Mouse (Mus musculus) lung, embryonic 15.5 days (tissue): ENCODE results near the gene Fem1b. TPM values are rescaled to one million over a fixed set of nuclear protein-coding genes. Genes with fewer than 3 reads are reported as not detected.
A peak's percentile ranks its signal among the peaks of the same experiment; 100 is the strongest.
"Not testable (repeated sequence)": the region's sequence is repeated elsewhere in the genome, so short reads cannot be mapped to it uniquely, and the experiment has no call there.

Experiments used
- ATAC-seq: fragments of 200-750 bp; cut with Nextera tagmentation; 2 replicates; pipeline ENCODE4 v1.8.0; 2017; ENCODE audit warnings: moderate number of reproducible peaks, borderline replicate concordance; ENCODE audit not compliant: low FRiP score, low TSS enrichment; ENCODE audit errors: extremely low read depth
- H3K27ac ChIP-seq: fragments of 300-500 bp; sonication (generic); 2 replicates; pipeline ENCODE4 v1.5.1; 2015; ENCODE audit warnings: moderate library complexity, mild to moderate bottlenecking, inconsistent platforms
- H3K27me3 ChIP-seq: fragments of 300-500 bp; sonication (generic); 2 replicates; pipeline ENCODE4 v1.6.1; 2015; ENCODE audit warnings: inconsistent platforms
- H3K36me3 ChIP-seq: fragments of 300-500 bp; sonication (generic); 2 replicates; pipeline ENCODE4 v1.6.1; 2015; ENCODE audit warnings: inconsistent platforms
- H3K4me1 ChIP-seq: fragments of 300-500 bp; sonication (generic); 2 replicates; pipeline ENCODE4 v1.6.1; 2015; ENCODE audit warnings: inconsistent platforms
- H3K4me2 ChIP-seq: fragments of 300-500 bp; sonication (generic); 2 replicates; pipeline ENCODE4 v1.6.1; 2015; ENCODE audit warnings: inconsistent platforms, mild to moderate bottlenecking, moderate library complexity
- H3K4me3 ChIP-seq: fragments of 300-500 bp; sonication (generic); 2 replicates; pipeline ENCODE4 v1.5.1; 2015; ENCODE audit warnings: mild to moderate bottlenecking, inconsistent platforms
- H3K9ac ChIP-seq: fragments of 300-500 bp; sonication (generic); 2 replicates; pipeline ENCODE4 v1.6.1; 2015; ENCODE audit warnings: inconsistent platforms
- H3K9me3 ChIP-seq: fragments of 300-500 bp; sonication (generic); 2 replicates; pipeline ENCODE4 v1.6.1; 2016; ENCODE audit warnings: inconsistent platforms
- WGBS: fragments of 180-500 bp; shearing (Covaris S2); methylation state at CpG from one replicate; pipeline ENCODE4 v1.1.7; 2015; 5-methylcytosine and 5-hydroxymethylcytosine counted together
- polyA plus RNA-seq: library from polyadenylated mRNA; unstranded; fragments of >200 nt; fragmentation: Nextera tagmentation; extraction: Ambion mirVana; gene quantifications from 2 replicates; pipeline ENCODE4 v1.2.1, GENCODE M21; 2015

The Fem1b gene
- 20.8 and 21.7 TPM in 2 replicates for polyA plus RNA-seq

DNA sequence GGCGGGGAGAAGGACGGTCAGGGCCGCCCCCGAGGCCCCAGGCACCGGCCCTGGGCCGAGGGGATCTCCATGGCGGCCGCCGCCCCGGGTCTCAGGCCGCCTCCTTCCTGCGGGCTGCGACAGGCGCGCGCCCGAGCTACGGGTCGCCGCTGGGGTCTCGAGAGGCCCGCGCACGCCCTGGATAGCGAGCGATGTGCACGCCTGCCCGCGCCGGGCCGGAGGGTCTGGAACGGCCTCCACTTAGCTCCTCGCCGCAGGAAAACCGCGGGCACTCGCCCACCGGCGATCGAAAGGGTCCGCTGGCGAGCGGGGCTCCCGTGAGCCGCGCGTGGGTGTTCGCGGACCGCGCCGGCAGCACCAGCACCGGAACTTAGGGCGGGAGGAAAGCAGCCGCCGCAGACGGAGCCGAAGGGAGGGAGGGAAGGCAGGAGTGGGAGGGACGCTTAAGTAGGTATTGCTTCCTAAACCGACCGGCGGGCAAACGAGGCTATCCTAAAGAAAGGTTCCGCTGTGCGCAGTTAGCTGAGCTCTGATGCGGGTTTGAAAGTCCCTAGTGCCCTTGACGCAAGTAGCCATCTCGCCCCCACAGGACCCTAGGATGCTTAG lies at the start of gene Fem1b:
Fem1b (minus strand) TSS at position 419 of the 606 bp plus-strand sequence.
- Histone ChIP-seq H3K9me3 (no peaks in the 10 kb centered on the region), H3K4me2 (peak within 1 kb of the TSS; percentile 85), H3K9ac (peak within 1 kb of the TSS; percentile 99), H3K4me1 (peaks cover 30% of the 10 kb centered on the region), H3K4me3 (peak within 1 kb of the TSS; percentile 100), H3K36me3 (no peaks in the 10 kb centered on the region), H3K27ac (peak within 1 kb of the TSS; percentile 98), H3K27me3 (no peaks in the 10 kb centered on the region)
- WGBS = under 1% methylated on average over 55 of the region's 68 CpGs
- peak; percentile 94 for ATAC-seq

DNA sequence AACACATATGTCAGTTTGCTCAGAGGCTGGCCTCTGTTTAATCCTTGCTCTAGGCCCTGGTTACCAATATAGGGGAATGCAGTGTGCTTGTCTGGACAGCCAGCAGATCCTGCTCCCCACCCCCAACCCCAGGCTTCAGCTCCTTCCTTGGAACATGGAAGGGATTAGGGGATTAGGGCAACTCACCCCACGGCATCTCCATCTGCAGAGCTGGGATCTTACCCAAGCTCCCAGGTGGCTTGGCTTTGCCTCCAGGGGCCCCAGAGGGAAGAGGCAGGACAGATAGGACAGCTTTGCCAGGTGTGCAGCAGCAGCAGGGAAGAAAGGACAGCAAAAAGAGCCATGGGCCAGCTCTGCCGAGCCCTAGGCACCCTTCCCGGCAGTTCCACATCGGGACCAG lies 49.1 kb upstream of the Fem1b start:
- Histone ChIP-seq H3K4me2 (no peak overlapping the region), H3K27ac (no peak overlapping the region), H3K27me3 (no peaks in the 10 kb centered on the region), H3K9ac (no peak overlapping the region), H3K4me3 (no peak overlapping the region), H3K9me3 (no peaks in the 10 kb centered on the region), H3K36me3 (no peaks in the 10 kb centered on the region), H3K4me1 (peaks cover 27% of the 10 kb centered on the region)
- WGBS = 73% methylated on average over 4 of the region's 4 CpGs
- ATAC-seq = no peak

DNA sequence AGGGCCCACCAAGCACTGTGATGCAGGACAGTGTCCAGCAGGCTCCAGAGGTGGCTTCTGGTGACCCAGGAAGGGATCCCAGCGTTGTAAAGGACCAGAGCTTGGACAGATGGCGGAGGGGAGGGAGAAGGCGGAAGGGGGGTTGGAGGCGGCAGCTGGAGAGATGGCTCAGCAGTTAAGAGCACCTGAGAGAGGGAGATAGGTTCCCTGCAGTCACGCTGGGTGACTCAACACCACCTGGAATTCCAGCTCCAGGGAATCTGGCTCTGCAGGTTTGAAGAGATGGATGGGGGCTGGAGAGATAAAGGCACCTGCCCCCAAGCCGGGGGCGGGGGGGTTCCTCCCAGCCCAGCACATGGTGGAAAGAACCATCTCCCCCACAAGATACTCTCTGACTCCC lies 48.4 kb upstream of the Fem1b start:
- H3K4me2 ChIP-seq, H3K9ac ChIP-seq, H3K36me3 ChIP-seq, H3K27ac ChIP-seq, ATAC-seq, H3K4me3 ChIP-seq, H3K9me3 ChIP-seq, H3K27me3 ChIP-seq: not testable (repeated sequence)
- H3K4me1 ChIP-seq = peaks cover 27% of the 10 kb centered on the region
- 49% methylated on average over 7 of the region's 7 CpGs for whole genome bisulfite sequencing

DNA sequence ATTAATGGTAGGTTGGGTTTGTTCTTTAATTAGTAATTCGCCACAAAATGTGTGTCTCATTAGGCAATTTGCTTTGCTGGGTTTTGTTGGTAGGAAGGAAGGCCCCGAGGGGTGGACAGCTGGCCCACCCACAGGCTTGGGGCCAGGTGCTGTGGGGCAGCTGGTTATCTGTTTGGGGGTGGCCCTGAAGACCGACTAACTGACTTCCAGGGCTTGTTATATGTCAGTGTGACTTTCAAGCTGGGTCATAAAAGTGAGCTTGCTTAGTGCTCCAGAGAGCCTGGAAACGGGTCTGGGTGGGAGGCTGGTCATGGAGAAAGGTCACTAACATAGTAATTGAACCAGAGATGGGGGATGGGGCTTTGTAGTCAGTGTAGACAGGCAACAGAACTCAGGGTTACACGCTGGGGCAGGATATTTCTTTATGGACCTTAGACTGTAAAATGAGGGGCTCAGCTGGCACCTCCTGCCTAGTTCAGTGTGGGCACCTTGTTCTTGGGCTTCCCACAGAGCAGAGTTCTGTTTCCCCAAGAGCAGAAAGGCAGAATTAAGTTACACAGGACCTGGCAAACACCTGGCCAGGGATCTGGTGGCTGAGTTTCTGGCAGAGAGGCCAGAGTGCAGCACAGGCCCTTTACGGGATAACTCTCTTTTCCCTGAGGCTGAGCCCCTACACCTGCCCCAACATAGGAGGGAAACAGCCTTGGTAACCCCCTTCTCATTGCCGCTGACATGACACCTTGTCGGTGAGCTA lies 46.7 kb upstream of the Fem1b start:
- WGBS = 50% methylated on average over 8 of the region's 8 CpGs
- Histone ChIP-seq H3K4me3 (peak overlapping the region; percentile 21), H3K36me3 (no peaks in the 10 kb centered on the region), H3K27me3 (no peaks in the 10 kb centered on the region), H3K27ac (peak overlapping the region; percentile 70), H3K4me2 (peak overlapping the region; percentile 50), H3K9ac (peak overlapping the region; percentile 25; the same call in 1 of the 2 replicates), H3K4me1 (peaks cover 39% of the 10 kb centered on the region), H3K9me3 (no peaks in the 10 kb centered on the region)
- no peak for ATAC-seq

DNA sequence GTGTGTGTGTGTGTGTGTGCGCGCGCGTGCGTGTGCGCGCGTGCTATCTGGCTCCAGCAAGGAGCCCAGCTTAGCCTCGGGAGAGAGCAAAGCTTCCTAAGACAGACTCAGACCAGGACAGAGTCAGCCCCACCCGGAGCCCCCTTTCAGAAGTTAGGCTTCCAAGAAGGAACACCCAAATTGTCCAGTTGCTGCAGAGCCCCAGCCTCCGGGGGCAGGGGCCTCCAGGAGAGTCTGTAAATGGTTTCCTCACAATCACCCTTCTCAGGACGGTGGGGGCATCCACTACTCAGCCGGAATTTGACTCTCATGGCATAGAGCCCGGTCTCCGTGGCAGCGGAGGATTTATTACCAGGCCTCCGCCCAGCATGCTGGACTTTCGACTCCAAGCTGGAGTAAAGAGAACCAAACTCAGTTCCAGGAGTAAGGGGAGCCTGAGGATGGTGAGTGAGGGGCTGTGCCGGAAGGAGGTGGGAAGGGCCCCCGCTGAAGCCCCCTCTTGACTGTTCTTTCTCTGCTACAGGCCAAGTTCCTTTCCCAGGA lies 46.1 kb upstream of the Fem1b start, which contains the start of gene Calml4:
Calml4 (plus strand) TSS at position 362 of the 543 bp plus-strand sequence.
- Histone ChIP-seq H3K4me1 (peaks cover 39% of the 10 kb centered on the region), H3K4me3 (peak within 1 kb of the TSS; percentile 21)

DNA sequence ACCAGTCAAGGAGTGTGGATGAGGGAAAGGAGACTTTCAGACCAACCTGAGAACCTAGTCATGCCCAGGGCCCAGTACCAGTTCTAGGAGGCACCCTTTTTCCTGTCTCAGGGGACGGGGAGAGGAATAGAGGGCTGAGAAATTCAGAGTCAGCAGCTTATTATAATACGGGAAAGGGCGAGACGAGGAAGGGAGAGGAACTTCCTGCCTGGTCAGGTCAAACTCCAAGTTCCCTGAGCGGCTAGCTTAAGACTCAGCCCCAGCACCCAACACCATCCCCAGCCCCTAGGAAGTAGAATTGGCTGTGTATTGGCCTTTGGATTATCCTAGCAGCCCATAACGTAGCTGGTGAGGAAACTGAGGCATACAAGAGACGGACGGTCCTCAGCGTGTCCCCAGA lies 45.5 kb upstream of the Fem1b start:
- H3K9ac ChIP-seq = no peak overlapping the region
- no peaks in the 10 kb centered on the region for H3K36me3 ChIP-seq
- H3K4me3 ChIP-seq = no peak overlapping the region
- H3K27me3 ChIP-seq = no peaks in the 10 kb centered on the region
- peak overlapping the region; percentile 50 for H3K4me2 ChIP-seq
- H3K27ac ChIP-seq = peak overlapping the region; percentile 70
- no peak for ATAC-seq
- WGBS = 39% methylated on average over 9 of the region's 9 CpGs
- peaks cover 39% of the 10 kb centered on the region for H3K4me1 ChIP-seq
- H3K9me3 ChIP-seq = no peaks in the 10 kb centered on the region

More for the DNA sequence above, 46.1 kb upstream of the Fem1b start, which contains the start of gene Calml4:
- Histone ChIP-seq H3K27ac (peak within 1 kb of the TSS; percentile 70), H3K9me3 (no peaks in the 10 kb centered on the region), H3K4me2 (peak within 1 kb of the TSS; percentile 50), H3K27me3 (no peaks in the 10 kb centered on the region), H3K9ac (peak within 1 kb of the TSS; percentile 25; the same call in 1 of the 2 replicates), H3K36me3 (no peaks in the 10 kb centered on the region)
- WGBS = 31% methylated on average over 20 of the region's 20 CpGs
- ATAC-seq = peak; percentile 72; the same call in 1 of the 2 replicates

DNA sequence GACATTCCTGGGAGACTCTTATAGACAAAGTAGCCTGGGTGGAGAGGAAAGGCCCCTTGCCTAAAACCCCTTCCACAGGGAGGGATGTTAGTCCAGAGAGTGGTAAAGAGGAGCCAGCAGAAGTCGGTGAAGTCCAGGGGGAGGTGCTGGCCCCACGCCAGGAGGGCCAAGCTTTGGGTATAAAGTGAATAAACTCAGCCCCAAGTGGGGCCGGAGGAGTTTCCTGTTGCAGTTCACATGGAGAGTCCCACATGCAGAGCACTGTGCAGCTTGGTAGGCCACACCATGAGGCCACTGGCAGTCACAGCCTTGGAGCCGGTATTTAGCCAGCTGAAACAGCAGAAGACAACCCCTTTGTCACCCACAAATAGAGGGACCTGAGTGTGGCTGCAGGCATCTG lies 42.7 kb upstream of the Fem1b start:
- Histone ChIP-seq H3K27me3 (no peaks in the 10 kb centered on the region), H3K9ac (no peak overlapping the region), H3K4me2 (no peak overlapping the region), H3K4me3 (no peak overlapping the region), H3K9me3 (no peaks in the 10 kb centered on the region), H3K36me3 (peaks cover 4% of the 10 kb centered on the region; the same call in 1 of the 2 replicates), H3K27ac (peak overlapping the region; percentile 20; the same call in 1 of the 2 replicates), H3K4me1 (peaks cover 43% of the 10 kb centered on the region)
- no peak for ATAC-seq
- 19% methylated on average over 4 of the region's 4 CpGs for WGBS

DNA sequence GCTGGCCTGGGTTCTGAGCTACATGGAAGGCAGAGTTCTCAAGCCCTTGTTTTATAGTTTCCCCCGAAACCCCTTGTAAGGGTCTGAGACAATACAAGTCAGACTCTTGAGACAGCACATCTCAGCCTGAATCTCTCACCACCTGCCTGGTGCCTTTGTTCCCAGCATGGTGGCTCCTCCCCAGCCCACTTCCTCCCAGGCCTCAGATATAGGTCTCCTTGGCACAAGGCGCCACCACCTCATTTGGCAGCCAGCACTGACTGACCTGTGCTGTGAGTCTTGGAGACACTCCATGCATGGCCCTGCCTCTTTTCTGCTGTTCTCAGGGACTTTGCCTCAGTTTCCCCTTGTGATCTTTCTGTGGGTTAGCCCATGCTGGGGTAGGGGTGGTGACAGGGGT lies 39.8 kb upstream of the Fem1b start:
- Histone ChIP-seq H3K27me3 (no peaks in the 10 kb centered on the region), H3K4me3 (no peak overlapping the region), H3K9ac (no peak overlapping the region), H3K9me3 (no peaks in the 10 kb centered on the region), H3K36me3 (peaks cover 11% of the 10 kb centered on the region; the same call in 1 of the 2 replicates), H3K4me1 (peaks cover 26% of the 10 kb centered on the region), H3K27ac (no peak overlapping the region), H3K4me2 (no peak overlapping the region)
- 78% methylated on average over 2 of the region's 2 CpGs for WGBS
- ATAC-seq = no peak

DNA sequence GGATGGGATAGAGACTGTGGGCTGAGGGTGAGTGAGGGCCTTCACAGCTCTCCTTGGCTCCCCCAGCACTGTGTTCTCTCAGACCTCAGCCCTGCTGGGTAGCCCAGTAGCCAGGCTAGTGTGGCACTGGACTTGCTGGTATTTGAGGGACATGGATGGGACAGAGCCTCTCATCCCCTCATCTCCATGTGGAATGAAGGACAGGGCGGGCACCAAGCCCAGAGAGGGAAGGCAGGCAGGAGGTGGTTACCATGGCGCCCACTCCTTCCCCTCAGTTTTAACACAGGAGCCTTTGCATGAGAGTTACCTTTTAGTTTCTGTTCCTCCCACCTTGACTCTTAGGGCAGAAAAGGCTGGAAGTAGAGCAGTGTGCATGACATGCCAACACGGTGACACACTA lies 36.9 kb upstream of the Fem1b start:
- Histone ChIP-seq H3K27me3 (no peaks in the 10 kb centered on the region), H3K4me3 (no peak overlapping the region), H3K9me3 (no peaks in the 10 kb centered on the region), H3K27ac (no peak overlapping the region), H3K4me2 (no peak overlapping the region), H3K36me3 (peaks cover 11% of the 10 kb centered on the region; the same call in 1 of the 2 replicates), H3K9ac (no peak overlapping the region), H3K4me1 (peaks cover 13% of the 10 kb centered on the region)
- no peak for ATAC-seq
- WGBS = 80% methylated on average over 3 of the region's 3 CpGs

DNA sequence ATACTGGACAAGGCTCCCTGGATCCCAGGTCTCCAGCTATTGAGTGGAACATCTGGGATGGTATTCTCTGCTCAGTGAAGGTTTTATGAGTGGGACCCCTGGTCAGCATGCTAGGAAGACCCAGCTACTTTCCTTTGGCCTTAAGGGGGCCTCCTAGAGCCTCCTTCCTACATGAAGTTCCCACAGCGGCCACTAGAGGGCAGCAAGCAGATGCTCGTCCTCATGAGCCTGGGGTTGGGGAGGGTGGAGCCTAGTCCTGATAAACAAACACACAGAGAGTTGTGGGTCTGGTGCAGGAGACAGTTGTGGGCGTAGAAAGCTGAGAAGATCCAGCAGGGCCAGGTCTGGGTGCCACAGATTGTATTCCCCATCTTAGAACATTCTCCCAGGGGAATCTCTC lies 36.0 kb upstream of the Fem1b start:
- no peaks in the 10 kb centered on the region for H3K27me3 ChIP-seq
- no peak overlapping the region for H3K4me2 ChIP-seq
- no peak overlapping the region for H3K4me3 ChIP-seq
- no peak overlapping the region for H3K9ac ChIP-seq
- no peaks in the 10 kb centered on the region for H3K9me3 ChIP-seq
- WGBS = 2% methylated on average over 3 of the region's 3 CpGs
- 0 out of 2 replicates have a peak overlapping the region, but pooled peaks have one; percentile 37 for H3K27ac ChIP-seq
- peak; percentile 67; the same call in 1 of the 2 replicates for ATAC-seq
- H3K4me1 ChIP-seq = peaks cover 13% of the 10 kb centered on the region
- H3K36me3 ChIP-seq = peaks cover 11% of the 10 kb centered on the region; the same call in 1 of the 2 replicates

DNA sequence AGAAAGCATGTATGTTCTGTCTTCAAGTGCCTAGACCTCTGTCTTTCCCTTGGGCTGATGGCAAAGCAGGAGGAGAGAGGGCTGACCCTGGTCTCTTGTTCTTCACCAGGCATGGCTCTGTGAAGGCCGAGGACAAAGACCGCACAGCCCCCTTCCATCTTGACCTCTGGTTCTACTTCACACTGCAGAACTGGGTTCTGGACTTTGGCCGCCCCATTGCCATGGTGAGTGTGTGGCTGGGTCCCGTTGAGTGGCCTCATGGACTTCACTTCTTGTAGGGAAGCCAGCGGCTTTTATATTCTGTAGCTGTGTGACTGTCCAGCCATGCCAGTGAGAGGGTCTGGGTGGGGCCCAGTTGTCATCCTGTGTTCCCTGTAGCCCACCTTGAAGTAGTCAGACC lies 32.7 kb upstream of the Fem1b start:
- no peak for ATAC-seq
- Histone ChIP-seq H3K27me3 (no peaks in the 10 kb centered on the region), H3K4me3 (no peak overlapping the region), H3K27ac (no peak overlapping the region), H3K36me3 (0 out of 2 replicates have a peak, but pooled peaks cover 7% of the 10 kb centered on the region), H3K9me3 (no peaks in the 10 kb centered on the region), H3K9ac (no peak overlapping the region), H3K4me2 (no peak overlapping the region), H3K4me1 (peaks cover 12% of the 10 kb centered on the region)
- 90% methylated on average over 5 of the region's 5 CpGs for WGBS
